Mouse (Mus musculus) intestine, postnatal 0 days (tissue): ENCODE data around the gene Synpo2. TPM values are rescaled to one million over a fixed set of nuclear protein-coding genes. Genes with fewer than 3 reads are reported as not detected.

Experiments used
- ATAC-seq: fragments of 200-750 bp; cut with Nextera tagmentation; 2 replicates; pipeline ENCODE4 v1.8.0; 2017; ENCODE audit warnings: mild to moderate bottlenecking, moderate TSS enrichment, moderate library complexity
- H3K27ac ChIP-seq: fragments of 300-500 bp; sonication (generic); 2 replicates; pipeline ENCODE4 v1.5.1; 2014; ENCODE audit warnings: mild to moderate bottlenecking, low read depth, low read length, moderate library complexity
- H3K27me3 ChIP-seq: fragments of 300-500 bp; sonication (generic); replicated peaks from 2 replicates; pipeline ENCODE4 v1.6.1; 2014; ENCODE audit warnings: low read length, mixed read lengths; ENCODE audit not compliant: control insufficient read depth, insufficient read depth
- H3K36me3 ChIP-seq: fragments of 300-500 bp; sonication (generic); 2 replicates; pipeline ENCODE4 v1.6.1; 2014; ENCODE audit warnings: mild to moderate bottlenecking, moderate library complexity; ENCODE audit not compliant: control insufficient read depth, insufficient read depth
- H3K4me1 ChIP-seq: fragments of 300-500 bp; sonication (generic); replicated peaks from 2 replicates; pipeline ENCODE4 v1.6.1; 2014; ENCODE audit warnings: antibody characterized with exemption, low read length, mixed read lengths; ENCODE audit not compliant: control insufficient read depth, insufficient read depth
- H3K4me2 ChIP-seq: fragments of 300-500 bp; sonication (generic); replicated peaks from 2 replicates; pipeline ENCODE4 v1.6.1; 2014; ENCODE audit warnings: low read depth, mild to moderate bottlenecking, moderate library complexity
- H3K4me3 ChIP-seq: fragments of 300-500 bp; sonication (generic); 2 replicates; pipeline ENCODE4 v1.5.1; 2014; ENCODE audit warnings: low read depth, low read length
- H3K9ac ChIP-seq: fragments of 300-500 bp; sonication (generic); 2 replicates; pipeline ENCODE4 v1.6.1; 2014; ENCODE audit warnings: mild to moderate bottlenecking, low read depth, low read length
- H3K9me3 ChIP-seq: fragments of 300-500 bp; sonication (generic); 2 replicates; pipeline ENCODE4 v1.6.1; 2016; ENCODE audit warnings: mixed run types; ENCODE audit not compliant: control insufficient read depth
- CTCF ChIP-seq: sonication (generic); IDR thresholded peaks from 2 replicates; pipeline ENCODE4 v1.5.1; 2016; ENCODE audit warnings: low read depth, mild to moderate bottlenecking, control low read depth, antibody characterized with exemption, moderate library complexity
- WGBS: fragments of 180-500 bp; shearing (Covaris S2); extraction: QIAGEN DNeasy Blood & Tissue Kit; methylation state at CpG from one replicate; pipeline ENCODE4 v1.1.7; 2014; 5-methylcytosine and 5-hydroxymethylcytosine counted together
- polyA plus RNA-seq: library from polyadenylated mRNA; unstranded; fragments of >200 nt; fragmentation: Nextera tagmentation; extraction: Ambion mirVana; gene quantifications from 2 replicates; pipeline ENCODE4 v1.2.1, GENCODE M21; 2015

The Synpo2 gene
- polyA plus RNA-seq, 1 experiment from 2014 or later = 23.9 TPM

GRCm38 (mm10) chr3:123191602-123192001, 44.3 kb downstream of the Synpo2 start:
- no peak for ATAC-seq

GRCm38 (mm10) chr3:123190329-123190728, 45.6 kb downstream of the Synpo2 start:
- no peak overlapping the region for H3K4me2 ChIP-seq
- no peaks in the 10 kb centered on the region for H3K27me3 ChIP-seq
- no peak for ATAC-seq
- no peak overlapping the region for H3K9ac ChIP-seq
- H3K36me3 ChIP-seq = no peaks in the 10 kb centered on the region
- WGBS = 56% methylated on average over 6 of the region's 6 CpGs
- H3K4me1 ChIP-seq = no peaks in the 10 kb centered on the region
- TF ChIP-seq CTCF = no peak
- no peaks in the 10 kb centered on the region for H3K9me3 ChIP-seq
- no peak overlapping the region for H3K4me3 ChIP-seq
- no peak overlapping the region for H3K27ac ChIP-seq

More at GRCm38 (mm10) chr3:123191602-123192001, 44.3 kb downstream of the Synpo2 start:
- Histone ChIP-seq H3K27me3 (no peaks in the 10 kb centered on the region), H3K27ac (no peak overlapping the region), H3K4me3 (no peak overlapping the region), H3K9me3 (no peaks in the 10 kb centered on the region), H3K9ac (no peak overlapping the region), H3K4me1 (no peaks in the 10 kb centered on the region), H3K4me2 (no peak overlapping the region), H3K36me3 (no peaks in the 10 kb centered on the region)
- no peak for TF ChIP-seq CTCF

DNA sequence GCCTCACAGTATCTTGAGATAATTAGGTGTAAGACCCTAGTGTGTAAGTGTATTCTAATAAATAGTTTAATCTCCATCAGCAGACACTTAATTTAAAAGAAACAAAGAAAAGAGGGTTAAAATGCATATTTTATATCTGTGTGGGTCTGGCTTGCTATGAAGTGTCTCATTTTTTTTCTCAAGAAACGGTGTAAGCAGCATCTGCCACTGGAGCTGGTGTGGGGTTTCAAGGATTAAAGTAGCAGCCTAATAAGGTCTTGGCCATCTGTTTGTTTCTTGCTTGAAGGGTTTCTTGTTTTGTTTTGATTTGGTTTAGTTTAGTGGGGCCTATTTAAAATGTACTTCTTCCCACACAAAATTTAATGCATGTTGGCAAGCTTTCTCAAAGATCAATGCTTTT, 46.1 kb downstream of the Synpo2 start:
- Histone ChIP-seq H3K4me3 (no peak overlapping the region), H3K4me1 (no peaks in the 10 kb centered on the region), H3K9me3 (no peaks in the 10 kb centered on the region), H3K36me3 (no peaks in the 10 kb centered on the region), H3K27ac (no peak overlapping the region), H3K27me3 (no peaks in the 10 kb centered on the region), H3K4me2 (no peak overlapping the region), H3K9ac (no peak overlapping the region)
- TF ChIP-seq CTCF = no peak
- WGBS = 62% methylated on average over 1 of the region's 1 CpGs
- no peak for ATAC-seq

DNA sequence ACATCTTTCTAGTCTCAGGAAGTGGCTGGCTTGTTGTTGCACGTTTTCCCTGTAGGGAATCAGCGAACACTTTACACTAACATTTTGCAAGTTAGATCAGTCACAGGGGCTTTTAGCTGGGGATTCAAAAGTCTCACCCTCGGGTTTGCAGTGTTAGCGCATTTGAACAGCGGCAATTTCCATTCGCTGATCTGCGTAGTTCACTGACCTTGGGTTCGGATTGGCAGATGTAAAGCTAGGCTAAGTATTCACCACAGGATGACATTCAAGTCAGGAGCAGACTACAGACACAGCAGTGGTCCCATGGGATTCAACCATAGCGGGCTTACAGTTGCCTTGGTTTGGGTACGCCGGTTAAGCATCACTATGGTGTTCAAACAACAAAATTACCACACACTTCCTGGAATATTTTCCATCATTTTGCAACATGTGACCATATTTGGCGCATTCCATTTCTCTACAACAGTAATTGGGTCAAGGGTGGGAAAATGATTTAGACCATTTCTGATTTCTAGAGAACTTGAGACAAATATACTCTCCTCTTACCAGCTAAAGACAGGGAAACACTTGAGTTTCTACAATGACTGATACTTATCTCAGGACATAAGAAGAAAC, 47.2 kb downstream of the Synpo2 start:
- Histone ChIP-seq H3K4me2 (no peak overlapping the region), H3K4me3 (no peak overlapping the region), H3K4me1 (no peaks in the 10 kb centered on the region), H3K9me3 (no peaks in the 10 kb centered on the region), H3K36me3 (no peaks in the 10 kb centered on the region), H3K27me3 (no peaks in the 10 kb centered on the region), H3K27ac (no peak overlapping the region), H3K9ac (no peak overlapping the region)
- no peak for ATAC-seq
- WGBS = 91% methylated on average over 12 of the region's 12 CpGs
- no peak for TF ChIP-seq CTCF

- H3K4me2 ChIP-seq = no peak overlapping the region
- WGBS = 68% methylated on average over 15 of the region's 15 CpGs
- no peaks in the 10 kb centered on the region for H3K4me1 ChIP-seq
- H3K9me3 ChIP-seq = no peaks in the 10 kb centered on the region
- no peak for TF ChIP-seq CTCF
- no peak overlapping the region for H3K4me3 ChIP-seq
- ATAC-seq = no peak
- H3K27ac ChIP-seq = no peak overlapping the region; the same call in 1 of the 2 replicates
- no peaks in the 10 kb centered on the region for H3K27me3 ChIP-seq
- no peak overlapping the region for H3K9ac ChIP-seq
- H3K36me3 ChIP-seq = no peaks in the 10 kb centered on the region
These were observed 48.4 kb downstream of the Synpo2 start for GRCm38 (mm10) chr3:123187370-123188124.

- H3K27me3 ChIP-seq = no peaks in the 10 kb centered on the region
- no peaks in the 10 kb centered on the region for H3K9me3 ChIP-seq
- H3K4me1 ChIP-seq = no peaks in the 10 kb centered on the region
- H3K4me3 ChIP-seq = no peak overlapping the region
- H3K36me3 ChIP-seq = no peaks in the 10 kb centered on the region
- WGBS = 69% methylated on average over 10 of the region's 10 CpGs
- no peak for ATAC-seq
- no peak overlapping the region for H3K9ac ChIP-seq
- H3K4me2 ChIP-seq = no peak overlapping the region
- no peak for TF ChIP-seq CTCF
- H3K27ac ChIP-seq = no peak overlapping the region
These were observed 50.6 kb downstream of the Synpo2 start for GRCm38 (mm10) chr3:123185238-123185925.
